Mouse (Mus musculus) left cerebral cortex, adult 9 months (tissue): ENCODE results near the gene Nr4a3.

ENCODE experiments used
- DNase-seq, 2 experiments: peaks; one replicate each; pipeline ENCODE4 v3.0.0; 2022; ENCODE audit warnings: low spot score in 2 of 2

Gene Nr4a3

DNA sequence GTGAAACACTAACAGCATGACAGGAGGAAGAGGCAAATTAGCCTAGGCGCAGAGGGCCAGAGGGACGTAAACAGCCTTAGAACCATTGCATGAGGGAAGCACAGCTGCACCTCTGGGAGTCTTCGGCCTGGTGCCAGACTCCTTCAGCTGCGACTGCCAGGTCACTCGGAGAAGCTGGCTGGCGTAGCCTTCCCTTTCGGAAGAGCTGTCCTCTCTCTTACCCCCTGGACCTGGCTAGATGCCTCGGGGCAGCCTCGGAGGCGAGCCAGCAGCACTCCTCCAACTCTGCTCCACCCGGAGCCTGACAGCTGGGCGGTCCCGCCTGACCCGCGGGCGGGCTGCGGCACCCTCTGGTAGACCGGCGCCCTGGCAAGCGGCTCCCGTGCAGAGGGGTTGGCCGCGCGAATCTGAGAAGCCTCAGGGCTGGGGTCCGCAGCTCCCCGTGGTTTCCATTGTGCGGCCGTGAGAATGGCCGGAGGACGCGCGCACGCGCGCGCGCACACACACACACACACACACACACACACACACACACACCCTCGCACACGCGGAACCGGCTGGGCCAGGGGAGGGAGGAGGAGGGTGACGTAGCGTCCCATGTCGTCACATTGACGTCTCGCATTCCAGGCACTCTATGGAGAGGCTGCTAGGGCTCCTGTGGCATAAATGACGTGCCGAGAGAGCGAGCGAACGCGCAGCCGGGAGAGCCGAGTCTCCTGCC lies at the start of gene Nr4a3:
Gene Nr4a3, plus strand, starts transcription at position 663 of the 721 bp plus-strand sequence.
- DNase-seq: peak; percentile 71 to 90

DNA sequence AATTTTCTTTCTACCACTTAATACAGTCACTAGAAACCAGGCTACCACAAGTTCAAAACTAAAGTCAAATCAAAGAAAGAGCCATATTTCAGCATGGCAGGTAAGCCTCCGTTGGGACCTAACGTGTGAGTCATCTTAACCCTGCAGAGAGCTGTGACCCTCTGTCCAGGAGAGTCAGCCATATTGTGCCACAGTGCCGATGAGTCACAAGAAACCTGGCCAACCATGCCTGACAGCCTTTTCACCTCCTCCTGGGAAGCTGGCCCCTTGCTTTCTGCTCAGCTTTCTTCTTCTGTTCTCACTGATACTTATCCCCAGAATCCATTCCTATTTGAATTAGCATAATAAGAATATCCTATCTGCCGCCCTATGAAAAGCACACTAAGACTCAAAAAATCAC lies 42.0 kb upstream of the Nr4a3 start:
- DNase-seq: no peak

GRCm38 (mm10) chr4:48003456-48003855 lies 41.5 kb upstream of the Nr4a3 start:
- peak in 1 of 2 experiments; percentile 54 for DNase-seq

- DNase-seq: no peak
Observed at GRCm38 (mm10) chr4:48006355-48006754, 38.6 kb upstream of the Nr4a3 start.

GRCm38 (mm10) chr4:48012209-48012608 lies 32.7 kb upstream of the Nr4a3 start:
- no peak for DNase-seq

- DNase-seq: no peak
Observed at GRCm38 (mm10) chr4:48022966-48023365, 22.0 kb upstream of the Nr4a3 start.

DNA sequence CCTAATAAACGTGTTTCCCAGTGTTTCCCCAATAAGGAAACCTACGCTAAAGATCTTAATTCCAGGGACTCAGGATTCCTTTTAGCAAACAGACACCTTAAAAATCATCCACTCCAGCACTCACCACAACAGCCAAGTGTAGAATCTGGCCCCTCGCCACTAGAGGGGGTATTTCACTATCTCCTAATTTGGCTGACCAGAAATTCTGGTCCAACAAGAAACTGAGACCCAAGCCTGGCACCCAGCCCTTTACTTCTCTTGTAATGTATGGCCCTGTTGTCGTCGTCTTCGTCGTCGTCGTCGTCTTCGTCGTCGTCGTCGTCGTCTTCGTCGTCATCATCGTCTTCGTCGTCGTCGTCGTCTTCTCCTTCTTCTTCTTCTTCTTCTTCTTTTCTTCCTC lies 15.3 kb upstream of the Nr4a3 start:
- no peak for DNase-seq

- no peak for DNase-seq
Observed at GRCm38 (mm10) chr4:48034287-48034686, 10.7 kb upstream of the Nr4a3 start.

DNA sequence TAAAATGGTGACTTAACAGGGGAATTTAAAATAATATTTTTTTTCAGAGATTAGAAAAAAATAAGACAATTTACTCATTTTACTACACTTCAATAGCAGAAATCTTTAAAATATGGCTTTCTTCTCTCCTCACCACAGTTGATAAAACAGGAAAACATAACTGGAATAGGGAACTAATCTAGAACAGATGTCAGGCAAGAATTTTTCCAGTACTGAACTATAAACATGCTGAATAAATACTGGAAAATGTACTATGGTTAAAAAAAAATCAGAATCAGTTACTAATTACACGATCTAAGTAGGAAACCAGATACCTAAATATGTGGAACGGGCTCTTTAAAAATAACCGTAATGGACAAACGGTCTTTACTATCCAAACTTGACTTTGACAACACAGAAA lies 7.3 kb upstream of the Nr4a3 start:
- no peak for DNase-seq

DNA sequence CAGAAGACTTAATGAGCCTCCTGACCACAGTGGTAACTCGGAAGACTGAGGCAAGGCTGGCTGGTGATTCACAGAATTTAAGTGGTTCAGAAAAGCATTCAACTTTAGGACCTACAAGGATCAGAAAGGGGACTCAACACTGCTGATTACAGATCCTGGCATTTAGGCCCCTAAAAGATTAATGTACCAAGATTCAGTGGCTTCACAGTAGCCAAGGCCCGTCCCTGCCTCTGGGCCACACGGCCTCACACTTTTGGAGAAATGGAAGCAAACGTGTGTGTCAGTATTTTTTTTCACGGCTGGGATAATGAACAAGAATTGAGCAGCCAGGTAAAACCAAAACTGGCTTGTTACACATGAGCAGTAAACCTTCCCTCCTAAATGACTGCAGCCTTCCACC lies 6.1 kb upstream of the Nr4a3 start:
- no peak for DNase-seq

GRCm38 (mm10) chr4:48039736-48040135 lies 5.2 kb upstream of the Nr4a3 start:
- no peak for DNase-seq

- DNase-seq: no peak
Observed at GRCm38 (mm10) chr4:48042466-48042785, 2.5 kb upstream of the Nr4a3 start.

DNA sequence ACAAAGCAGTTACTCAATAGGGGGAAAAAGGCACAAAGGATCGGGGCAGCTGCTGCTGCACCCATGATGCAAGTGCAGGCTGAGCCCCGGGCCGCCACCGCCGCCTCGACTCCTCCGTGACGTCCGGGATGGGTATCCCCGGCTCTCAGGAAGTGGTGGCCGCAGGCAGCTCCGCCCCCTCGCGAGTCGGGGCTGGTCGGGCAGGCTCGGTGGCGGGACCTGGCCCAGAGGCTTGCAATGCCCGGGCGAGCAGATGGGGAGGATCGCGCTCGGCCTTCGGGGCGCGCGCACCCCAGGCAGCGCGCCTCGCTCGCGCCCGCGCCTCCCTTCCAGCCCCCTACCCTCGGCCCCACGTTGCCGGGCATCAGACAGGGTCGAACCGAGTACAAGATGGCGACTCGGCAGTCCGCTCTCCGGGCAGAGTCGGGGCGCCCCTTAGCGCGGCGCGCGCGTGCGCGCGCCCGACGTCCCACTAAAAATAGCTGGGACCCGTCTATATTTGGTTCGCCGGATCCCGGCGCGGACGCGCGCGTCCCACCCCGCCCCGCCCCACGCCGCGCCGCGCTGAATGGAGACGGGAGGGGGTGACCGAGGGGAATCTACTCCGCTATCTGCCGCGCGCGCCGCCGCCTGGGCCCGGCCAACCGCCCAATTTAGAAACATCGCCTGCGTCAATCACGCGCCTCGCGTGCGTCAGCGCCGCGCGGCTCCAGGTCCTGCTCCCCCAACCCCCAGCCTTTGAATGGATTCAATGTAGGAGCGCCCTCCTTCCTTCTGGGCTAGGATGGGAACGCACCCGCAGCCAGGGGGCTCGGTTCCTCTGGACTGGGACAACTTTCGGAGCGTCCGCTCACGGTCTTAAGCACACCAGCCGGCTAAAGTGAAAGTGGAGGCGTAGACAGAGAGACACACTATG lies 1.9 kb upstream of the Nr4a3 start:
- peak; percentile 86 to 96 for DNase-seq

DNA sequence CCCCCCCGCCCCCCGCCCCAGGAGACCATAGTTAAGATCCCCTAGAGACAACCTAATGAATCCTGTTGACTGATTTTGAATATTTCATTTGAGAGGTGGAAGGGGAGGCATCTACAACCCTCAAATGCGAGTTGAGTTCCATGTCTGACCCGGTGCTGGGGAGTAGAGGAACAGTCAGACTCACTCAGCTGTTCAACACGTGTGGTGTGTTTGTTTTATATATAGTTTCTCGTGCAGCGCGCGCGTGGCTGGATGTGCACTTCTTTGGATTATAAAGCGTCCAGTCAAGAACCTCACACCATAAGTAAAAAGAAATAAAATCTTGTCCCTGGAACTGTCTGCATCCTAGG lies 837 bp upstream of the Nr4a3 start:
- DNase-seq: no peak

DNA sequence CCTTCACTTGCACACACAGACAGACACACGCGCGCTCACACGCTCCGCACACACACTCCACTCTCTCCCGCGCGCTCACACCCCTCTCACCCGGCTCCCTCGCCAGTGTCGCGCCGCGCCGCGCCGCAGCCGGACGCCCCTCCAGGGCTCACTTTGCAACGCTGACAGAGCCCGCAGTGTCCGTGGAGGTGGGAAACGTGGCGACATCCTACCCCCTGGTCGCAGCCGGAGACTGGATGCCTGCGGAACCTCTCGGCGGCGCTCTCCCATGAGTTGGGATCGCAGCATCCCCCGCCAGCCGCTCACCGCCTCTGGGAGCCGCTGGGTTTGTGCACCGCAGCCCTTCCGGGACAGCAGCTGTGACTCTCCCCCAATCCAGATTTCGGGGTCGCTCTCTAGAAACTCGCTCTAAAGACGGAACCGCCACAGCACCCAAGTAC lies 348 bp downstream of the Nr4a3 start:
- no peak for DNase-seq

- peak in 1 of 2 experiments; percentile 53 for DNase-seq
Observed at GRCm38 (mm10) chr4:48045721-48046460, 938 bp downstream of the Nr4a3 start.

DNA sequence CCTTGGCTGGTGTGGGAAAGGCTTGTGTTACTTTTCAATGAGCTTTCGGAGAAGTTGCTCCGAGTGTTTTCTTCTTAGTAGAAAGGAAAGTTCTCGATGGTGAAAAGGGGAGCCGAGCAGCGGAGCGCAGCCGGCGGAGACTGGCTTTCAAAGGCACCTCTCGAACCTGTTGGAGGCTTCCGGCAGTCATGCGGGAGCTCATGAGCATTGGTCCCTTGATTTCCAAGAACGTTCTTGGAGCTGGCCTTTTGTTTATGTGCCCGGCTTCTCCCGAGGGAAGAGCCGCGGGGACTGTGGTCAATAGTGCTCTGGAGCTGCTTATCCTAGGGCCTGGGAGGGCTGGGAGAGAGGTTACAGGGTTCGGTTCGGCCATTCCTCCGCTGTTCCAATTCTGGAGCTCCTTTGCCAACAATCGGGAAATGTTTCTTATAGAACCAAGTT lies 1.5 kb downstream of the Nr4a3 start:
- no peak for DNase-seq

DNA sequence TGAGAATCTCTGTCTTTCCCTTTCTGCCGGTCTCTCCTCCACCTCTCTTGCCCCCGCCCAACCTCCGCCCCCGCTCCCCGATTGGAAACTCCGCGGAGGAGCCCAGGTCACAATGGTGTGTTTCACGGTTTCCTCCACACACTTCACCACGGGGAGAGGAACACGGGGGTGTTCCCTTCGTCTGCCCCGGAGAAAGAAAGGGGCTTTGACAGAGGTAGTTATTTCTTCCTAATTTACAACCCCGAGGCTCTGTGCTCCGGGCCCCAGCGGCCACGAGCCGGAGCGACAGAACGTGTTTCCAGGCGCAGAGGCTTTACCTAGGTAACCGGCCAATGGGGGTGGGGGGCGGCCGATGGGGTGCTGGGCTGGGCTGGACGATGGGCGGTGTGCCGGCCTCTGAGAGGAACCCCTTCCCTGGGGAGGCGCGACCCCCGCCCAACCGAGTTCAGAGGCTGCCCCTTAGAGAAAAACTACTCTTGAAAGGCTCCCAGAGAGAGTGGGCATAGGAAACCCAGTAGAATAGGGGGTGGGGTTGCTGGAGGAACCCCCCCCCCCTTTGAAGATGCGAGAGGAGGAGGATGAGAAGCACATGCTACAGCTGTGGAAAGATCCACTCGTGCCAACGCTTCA lies 2.3 kb downstream of the Nr4a3 start:
- no peak for DNase-seq

DNA sequence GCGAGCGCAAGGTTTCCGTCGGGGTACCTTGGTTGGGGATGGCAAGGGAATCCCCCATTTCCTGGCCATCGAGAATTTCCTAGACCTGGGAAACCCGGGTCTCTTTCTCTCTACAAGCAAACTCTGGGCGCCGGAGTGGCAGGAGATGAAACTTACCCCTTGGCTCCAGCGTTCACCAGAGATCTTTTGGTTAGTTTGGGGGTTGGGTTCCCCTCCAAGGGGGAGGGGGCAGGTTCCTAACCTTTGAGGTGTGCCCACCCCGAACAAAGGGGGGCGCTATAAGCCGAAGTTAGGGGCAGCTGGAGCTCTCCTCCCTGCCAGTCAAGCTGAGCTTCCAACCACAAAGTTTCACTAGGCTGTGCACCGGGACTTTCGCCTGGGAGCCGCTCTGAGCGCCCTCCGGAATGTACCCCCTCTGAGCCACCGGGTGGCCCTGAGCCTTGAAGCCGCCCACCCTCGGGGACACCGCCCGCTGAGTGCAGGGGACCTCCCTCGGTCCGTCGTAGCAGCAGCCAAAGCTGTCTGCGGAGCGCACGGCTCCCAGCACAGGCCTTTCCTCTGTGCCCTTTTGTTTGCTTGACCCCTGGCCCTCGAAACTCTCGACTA lies 2.9 kb downstream of the Nr4a3 start:
- peak in 1 of 2 experiments; percentile 40 for DNase-seq

GRCm38 (mm10) chr4:48048456-48049315 lies 3.7 kb downstream of the Nr4a3 start:
- no peak for DNase-seq
